Mouse (Mus musculus): ENCODE results near the gene Tmem211.

- no peak for TF ChIP-seq CTCF (IDR thresholded peaks at IDR 0.05; ENCODE audit: low read depth, low read length)
- no peak for TF ChIP-seq POLR2A (IDR thresholded peaks at IDR 0.05; ENCODE audit: borderline replicate concordance, low read depth, low read length)
Measured at GRCm38 (mm10) chr5:113204193-113204592, 22.5 kb upstream of the Tmem211 start.

Data from bone marrow macrophage, adult 2 months (primary cell).